Mouse (Mus musculus) retina, adult 2 months (tissue): ENCODE data around the gene Sept6.

Experiments
- DNase-seq: peaks from one replicate; pipeline ENCODE4 v3.0.0-alpha.2; 2012; ENCODE audit warnings: low read depth, low spot score

Gene Sept6

DNA sequence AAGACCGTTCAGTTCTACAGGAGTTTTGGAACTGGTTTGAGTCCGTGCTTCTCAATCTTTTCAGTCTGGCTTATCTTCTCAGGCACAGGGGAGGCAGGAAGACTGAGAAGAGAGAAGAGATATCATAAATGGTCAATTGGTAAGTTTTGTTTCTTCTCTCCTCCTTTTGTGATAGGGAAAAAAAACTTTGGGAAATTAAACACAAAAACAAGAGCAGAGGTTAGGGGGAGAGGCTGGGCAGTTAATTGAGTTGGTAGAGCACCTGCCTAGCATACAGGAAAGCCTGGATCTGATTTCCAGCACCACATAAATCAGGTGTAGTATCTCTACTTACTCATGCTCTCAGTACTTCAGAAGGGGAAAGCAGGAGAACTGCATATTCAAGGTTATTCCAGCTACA, at the start of gene Sept6:
Gene Sept6 (minus strand): TSS at position 101 of the 400 bp plus-strand sequence.
- no peak for DNase-seq

DNA sequence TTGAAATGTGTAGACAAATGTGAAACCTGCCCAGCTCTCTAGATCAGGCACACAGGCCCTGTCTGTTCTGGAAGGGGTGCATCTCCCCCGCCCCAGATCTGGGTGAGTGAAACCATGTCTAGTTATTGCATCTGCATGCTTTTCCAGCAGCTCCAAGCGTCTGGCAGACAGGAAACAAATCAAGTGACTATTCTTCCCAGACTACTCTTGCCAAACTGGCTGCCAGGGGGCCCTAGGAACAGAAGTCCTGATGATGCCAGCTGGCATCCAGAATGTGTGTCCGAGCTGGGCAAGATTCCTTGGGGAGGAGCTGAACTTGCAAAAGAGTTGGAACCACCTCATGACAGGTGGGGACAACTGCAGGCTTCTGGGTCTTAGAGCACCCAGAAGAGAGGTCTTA, 36.8 kb upstream of the Sept6 start:
- DNase-seq = no peak

DNA sequence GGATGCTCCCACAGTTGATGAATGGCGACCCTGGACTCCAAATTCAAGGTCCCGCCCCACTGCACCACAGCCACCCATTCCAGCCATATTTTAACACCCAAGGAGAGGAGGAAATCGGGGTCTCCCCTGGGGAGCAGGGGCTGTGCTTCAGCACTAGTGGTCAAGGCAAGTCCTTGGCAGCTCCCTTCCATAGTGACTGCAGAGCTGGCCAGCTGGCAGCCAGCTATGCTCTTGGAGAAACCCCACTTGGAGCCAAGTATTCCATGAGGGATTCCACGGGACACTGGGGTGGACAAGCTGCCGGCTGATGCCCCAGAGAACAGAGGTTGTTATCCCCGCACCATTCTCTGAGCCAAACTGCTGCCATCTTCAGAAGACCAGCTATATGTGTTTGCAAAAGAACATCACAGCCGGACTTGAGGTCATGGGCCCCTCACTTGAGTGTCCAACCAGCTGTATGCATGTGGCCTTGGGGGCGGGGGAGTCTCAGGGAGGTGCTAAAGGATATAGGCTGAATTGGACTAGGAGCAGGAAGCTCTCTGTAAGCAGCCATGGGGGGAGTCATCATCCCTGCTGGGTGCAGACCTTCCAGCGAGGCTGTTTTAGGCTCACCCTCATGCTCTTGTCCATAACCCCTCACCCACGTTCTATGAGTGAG, 32.2 kb upstream of the Sept6 start:
- no peak for DNase-seq

DNA sequence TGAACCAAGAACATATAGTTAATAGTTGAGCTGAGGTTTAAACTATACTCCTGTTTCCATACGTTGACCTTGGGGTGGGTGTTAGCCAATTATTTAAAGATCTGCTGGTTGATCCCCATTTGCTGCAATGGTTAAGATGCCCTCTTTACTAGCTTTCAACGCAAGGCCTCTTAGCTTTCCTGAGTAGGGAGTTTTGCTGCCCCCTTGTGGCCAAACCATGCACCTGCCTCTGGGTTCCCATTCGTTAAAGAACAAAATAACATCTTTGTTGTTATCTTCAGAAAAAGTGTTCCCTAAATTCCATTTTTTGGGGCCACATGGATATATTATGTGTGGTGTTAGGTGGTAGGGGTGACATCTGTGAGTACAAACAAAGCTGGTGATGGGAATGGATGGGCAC, 31.1 kb upstream of the Sept6 start:
- DNase-seq = peak; percentile 13

DNA sequence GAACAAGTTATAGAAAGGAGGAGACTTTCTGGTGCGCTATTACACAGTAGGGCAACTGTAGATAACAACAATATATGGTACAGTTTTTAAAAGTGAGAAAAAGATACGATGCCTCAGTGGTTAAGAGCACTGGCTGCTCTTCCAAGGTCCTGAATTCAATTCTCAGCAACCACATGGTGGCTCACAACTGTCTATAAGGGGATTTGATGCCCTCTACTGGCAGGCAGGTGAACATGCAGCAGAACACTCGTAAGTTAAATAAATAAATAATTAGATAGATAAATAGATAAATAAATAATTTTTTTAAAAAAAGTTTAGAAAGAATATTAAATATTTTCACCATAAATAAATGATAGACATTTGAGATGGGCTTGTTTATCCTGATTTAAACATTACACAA, 27.5 kb upstream of the Sept6 start:
- DNase-seq = no peak

DNA sequence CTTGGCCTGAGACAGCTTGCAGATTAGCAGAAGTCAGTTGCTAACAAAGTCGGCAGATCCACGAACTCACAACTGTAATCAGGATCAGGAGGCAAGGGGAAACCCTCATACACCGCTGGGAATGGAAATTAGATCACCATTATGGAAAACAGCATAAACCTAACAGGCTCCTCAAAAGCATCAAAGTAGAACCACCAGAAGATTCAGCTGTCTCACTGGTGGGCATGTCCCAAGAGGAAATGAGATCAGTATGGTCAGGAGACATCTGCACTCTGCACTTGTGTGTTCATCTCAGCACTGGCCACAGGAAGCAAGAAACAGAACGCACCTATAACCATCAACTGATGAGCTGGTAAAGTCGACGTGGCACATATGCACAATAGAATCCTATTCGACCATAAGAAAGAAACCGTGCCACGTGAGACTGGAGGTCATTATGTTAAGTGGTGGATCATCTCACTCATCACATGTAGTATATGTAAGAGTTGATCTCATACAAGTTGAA, 26.6 kb upstream of the Sept6 start:
- DNase-seq = no peak

DNA sequence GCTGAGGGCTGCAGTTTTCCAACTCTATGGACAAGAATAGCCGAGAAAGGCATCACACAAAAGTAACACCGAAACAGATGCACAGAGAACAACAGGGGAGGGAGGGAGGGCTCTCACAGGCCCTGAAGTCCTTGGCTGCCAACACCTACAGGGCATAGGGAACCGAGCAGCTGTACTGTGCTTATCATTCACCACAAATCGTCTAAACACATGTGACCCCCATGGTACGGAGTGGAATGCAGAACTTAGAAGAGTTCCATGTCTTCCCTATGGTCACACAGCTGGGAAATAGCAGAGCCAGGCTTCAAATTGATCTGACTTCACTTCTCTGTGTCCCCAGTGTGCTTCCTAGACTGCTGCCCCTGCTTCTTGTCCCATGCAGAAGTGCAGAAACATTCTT, 22.3 kb upstream of the Sept6 start:
- DNase-seq = no peak

DNA sequence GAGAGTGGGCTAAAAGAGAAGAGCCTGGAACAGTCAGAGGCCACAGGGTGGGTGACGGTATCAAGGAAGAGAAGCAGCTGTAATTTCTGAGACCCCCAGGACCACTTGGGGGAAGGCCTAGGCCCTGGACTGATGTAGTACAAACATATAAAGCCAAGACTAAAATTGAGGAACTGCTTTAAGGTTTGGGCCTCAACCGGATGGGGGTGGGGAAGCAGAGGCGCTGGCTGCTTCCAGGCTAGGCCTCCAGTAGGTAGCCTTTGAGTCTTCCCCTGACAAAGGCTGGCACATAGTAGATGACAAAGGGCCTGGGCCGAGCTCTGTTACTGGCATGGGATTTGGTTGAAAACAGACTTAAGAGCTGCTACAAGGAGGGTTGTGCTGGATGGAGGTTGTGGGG, 555 bp downstream of the Sept6 start:
- DNase-seq = no peak

DNA sequence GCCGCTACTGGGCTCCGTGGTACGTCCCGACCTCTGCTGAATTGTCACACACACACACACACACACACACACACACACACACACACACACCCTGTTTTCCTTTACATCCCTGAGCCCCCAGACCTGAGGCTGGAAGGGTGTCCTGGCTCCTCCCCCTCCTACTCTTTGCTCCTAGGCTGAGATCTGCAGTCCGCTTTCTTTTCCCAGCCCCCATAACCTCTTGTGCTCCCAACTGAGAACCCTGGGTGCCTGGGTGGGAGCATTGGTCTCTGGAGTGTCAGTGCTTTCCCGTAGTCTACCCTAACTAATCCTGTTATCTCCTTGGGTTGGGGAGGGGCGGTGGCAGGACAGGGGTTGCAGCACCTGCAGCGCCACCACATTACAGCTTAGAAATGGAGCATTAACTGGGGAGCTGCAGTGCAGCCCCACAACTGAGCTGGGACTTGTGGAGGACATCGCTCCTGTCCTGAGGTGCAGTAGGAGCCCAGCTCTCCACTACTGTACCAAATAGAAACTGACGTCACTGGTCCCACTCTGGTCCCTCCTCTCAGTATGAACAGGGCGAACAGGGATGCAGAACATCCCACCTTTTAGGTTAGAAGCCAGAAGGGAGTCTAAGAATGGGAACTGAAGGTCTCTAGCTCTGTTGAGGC, 1.7 kb downstream of the Sept6 start:
- no peak for DNase-seq

DNA sequence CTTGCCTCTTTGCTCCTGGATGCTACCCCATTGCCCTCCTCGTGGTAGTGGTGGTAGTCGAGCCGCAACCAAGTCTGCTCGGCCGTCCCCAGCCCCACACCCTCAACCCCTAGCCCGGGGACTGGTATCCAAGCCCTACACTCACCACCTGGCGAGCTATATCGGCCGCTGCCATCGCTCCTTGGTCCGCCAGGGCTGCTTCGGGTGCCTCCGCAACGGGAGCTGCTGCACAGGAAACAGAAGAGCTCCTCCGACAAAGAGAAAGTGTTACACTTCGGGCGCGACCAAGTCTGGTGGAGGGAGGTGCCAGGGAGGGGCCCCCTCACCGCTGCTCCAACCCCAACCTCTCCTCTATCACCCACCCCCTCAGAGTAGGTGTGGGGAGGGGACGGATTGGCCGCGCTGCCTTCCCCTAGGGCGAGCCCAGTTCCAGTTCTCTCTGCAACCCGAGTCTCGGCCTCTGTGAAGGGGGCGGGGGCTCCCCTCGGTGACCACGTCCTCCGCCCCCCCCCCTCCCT, 2.3 kb downstream of the Sept6 start:
- no peak for DNase-seq

DNA sequence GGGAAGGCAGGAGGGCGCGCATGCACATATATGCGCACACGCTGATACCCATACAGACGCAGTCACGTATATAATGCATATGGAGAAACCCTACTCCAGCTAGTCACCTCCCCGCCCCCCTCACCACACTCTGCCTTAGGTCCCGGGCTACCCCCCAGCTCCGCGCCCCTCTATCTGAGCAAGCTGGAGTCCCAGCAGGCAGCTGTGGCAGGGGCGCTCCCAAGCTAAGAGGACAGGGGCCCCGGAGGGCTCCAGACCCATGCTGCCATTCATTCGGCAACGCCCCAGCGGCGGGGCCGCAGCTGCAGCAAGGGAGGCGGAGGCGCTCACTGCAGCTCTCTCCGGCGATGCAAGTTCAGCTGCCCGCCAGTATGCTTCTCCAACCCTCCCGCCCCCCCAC, 2.8 kb downstream of the Sept6 start:
- no peak for DNase-seq

DNA sequence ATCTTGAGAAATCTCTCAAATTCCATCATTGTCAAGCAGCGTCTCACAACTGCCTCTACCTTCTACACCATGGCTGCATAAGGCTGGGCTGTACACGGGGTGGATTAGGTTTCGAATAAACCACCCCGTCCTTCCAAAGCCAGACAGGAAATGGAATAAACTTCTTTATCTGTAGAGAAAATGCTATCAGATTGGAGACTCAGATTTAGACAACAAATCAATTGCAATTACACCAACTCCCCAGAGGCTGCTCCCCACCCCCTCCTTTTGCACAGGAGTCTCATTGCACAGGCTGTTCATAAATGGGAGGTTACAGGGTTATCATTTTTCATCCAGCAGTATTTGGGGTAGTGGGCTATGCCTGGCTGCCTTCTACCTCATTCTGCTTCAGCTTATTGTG, 3.7 kb downstream of the Sept6 start:
- no peak for DNase-seq

DNA sequence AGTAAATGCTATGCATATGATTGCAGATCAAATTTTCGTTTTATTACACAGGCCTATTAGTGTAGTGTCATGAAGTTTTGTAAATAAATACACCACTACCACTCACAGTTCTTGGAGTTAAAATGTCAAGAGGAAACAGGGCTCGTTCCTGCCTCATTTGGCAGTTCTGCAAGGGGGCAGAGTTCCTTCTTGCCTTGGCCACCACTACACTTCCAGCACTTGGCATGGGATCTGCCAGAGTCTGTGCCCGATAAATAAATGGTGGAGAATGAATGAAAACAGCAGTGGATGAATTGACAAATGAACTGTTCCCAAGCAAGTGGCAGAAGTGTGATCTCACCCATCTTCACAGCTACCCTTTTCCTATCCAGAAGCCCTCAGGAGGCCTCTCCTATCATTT, 6.6 kb downstream of the Sept6 start:
- no peak for DNase-seq

DNA sequence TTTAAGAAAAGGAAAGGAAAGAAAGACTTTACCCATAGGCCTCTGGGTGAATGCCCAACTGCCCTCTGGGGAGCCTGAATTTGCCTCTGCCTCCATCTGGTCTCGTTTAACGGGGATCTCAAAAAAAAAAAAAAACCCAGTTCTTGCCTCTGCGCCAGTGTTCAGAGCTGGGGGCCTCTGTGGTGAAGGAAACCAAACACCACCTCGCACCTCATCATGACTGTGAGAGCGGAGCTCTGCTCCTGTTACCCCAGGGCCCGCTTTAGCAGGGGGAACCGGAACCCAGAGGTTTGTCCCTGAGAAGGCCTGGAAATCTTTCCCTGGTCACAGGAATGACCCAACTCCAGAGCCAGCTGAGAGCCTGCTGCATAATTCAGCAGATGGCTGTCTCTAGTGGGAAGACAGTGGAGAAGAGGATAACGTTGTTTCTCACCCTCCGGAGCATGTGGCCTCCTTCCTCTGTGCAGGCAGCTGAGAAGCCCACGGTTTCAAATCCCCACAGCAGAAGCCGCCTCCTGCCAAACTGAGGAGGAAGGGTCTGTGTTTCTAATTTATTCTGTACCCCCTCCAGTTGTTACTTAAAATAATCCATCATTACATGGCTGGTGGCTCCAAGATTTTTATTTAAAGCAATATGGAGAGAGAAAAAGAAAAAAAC, 7.8 kb downstream of the Sept6 start:
- no peak for DNase-seq

DNA sequence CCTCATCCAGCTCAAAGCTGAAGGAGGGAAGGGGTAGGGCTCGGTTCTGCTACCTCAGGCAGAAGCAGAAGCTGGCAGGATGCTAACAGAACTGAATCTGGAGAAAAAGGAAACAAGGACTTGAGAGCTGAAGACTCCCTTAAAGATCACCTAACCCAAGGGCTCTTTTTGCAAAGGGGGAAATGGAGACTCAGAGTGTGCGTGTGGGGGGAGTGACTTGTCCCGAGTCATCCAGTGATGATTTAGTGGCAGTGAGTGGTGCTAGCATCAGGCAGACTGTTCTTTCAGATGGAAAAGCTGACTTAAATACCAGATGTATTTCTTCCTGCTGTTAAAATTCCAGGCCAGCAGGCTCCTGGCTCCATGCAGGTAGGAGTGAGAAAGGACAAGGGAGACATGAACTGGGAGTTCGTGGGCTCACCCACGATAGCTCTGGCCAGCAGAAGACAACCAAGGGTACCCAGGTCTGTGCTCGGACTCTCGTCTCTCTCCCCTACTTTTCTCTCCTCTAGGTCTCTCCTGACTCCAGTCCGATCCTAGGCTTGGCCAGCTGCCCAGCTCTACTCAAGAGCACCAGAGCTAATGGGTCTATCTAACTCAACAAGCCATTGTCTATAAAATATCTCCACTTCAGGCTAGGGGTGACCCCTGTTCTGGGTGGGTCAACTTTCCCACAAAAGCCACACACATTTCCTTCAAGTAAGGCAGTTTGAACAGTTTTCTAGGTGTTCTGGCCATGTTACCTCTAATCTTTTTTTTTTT, 8.5 kb downstream of the Sept6 start:
- DNase-seq = no peak

DNA sequence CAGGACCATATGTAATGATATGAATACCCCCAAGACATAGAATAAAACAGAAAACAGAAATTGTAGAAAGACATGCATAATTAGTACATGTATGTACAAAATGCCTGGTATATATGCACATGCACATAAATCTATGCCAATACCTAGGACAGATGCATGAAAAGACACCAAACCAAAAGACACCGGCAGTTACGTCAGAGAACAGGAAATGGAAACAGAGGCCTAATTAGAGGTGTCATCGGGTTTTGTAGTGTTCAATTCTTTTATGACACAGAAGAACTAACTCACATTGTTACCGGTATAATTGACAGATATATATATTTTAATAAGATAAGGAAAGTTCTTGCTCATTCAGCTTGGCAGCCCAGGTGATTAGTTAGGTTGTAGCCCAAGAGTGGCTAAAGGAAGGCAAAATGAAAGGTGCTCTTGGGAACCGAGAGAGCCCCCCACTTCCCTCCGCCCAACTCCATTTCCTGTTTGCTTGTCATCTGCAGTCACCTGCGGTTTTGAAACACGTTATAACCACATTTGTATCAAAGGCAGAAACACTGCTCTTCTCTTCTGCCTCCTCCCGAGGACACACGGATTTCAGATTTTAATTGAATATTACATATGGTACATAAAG, 10.9 kb downstream of the Sept6 start:
- no peak for DNase-seq

DNA sequence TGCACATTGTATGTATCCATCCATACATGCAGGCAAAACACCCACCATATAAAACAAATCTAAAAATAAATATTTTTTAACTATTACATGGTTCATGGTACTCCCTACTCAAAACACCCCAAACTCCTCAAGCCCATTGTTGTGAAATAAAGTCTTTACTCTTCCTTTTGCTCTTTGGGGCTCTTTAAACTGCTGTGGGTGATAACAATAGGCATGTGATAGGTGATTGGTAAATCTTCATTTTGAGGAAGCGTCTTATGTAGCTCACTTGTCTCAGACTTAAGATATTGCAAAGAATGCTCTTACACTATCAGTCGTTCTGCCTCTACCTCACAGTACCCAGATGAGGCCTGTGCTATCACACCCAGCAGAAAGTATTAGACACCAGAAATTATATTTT, 13.7 kb downstream of the Sept6 start:
- DNase-seq = no peak

DNA sequence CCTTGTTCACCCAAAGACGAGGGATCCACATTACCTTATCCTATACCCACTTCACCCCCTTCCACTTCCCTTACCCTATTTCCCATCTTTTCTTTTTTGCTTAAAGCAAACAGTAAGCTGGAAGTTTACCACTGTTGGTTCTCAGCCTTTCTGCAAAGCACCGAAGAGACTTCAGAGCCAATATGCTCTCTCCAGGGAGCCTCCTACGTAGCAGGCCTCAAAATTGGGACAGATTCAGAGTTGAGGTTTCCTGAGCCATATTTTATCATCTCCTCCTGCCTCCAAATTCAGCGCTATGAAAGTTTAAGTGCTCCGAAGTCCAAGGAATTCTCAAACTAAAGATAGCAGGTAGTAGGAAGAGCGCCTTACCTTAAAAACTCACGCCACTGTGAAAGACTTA, 14.6 kb downstream of the Sept6 start:
- no peak for DNase-seq

DNA sequence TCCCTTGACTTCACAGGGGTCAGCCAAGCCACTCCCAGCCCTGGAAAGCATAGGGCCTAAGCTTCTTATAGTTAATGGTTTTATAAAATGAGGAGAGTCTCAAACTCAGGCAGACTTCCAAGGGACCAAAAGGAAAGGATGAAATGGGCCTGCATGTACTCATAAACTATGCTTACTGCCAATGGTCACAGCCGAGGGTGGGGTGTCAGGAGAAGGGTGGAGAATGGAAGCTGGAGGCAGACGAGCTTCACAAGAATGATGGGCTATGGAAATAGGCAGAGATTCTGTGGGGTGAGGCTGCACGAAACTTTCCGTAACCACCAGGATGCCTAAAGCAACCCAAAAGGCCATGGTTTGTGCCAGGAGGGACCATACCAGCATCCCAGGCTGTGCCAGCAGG, 15.3 kb downstream of the Sept6 start:
- DNase-seq = no peak

DNA sequence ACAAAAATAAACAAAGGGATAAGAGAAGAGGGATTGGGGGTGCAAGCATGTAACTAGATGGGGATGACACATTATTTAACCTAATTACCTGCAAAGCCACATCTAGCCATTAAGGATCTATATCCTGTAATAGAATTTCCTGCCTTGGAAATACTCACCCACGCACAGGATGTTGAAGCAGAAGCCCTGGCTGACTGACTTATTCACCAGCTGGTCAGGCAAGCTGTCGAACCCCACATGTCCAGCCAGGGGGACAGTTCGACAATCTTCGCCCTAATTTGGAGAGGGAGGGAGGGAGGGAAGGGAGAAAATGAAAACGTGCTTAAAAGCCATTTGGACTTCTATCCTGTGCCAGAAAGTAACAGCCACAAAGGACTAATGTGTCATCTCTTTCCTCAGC, 16.7 kb downstream of the Sept6 start:
- no peak for DNase-seq

DNA sequence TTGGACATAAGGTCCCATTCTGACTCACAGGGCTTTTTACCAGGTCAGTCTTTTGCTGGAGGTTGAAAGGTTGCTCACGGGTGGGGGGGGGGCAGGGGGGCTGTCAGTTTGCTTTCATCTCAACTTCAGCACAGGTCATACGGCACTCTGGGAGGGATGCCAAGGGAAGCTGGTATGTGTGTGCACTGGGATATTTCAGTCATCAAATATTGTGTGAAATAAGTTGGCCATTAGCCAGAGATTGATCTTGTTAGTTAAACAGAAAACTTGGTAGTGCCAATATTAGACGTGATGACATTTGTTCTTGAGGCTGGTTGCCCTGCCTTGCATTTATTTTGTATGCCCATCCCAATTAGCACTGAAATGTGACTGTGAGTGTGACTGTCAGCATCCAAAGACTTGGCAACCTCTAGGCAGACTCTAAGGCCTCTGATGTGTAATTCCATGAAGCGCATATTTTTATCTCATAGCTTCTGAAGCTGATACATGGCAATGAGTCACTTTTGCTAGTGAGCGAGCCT, 18.6 kb downstream of the Sept6 start:
- no peak for DNase-seq
